Mouse (Mus musculus) left cerebral cortex, adult 18-20 months (tissue): ENCODE data around the gene Ppm1m. TPM values are rescaled to one million over a fixed set of nuclear protein-coding genes. Genes with fewer than 3 reads are reported as not detected.

Experiments used
- DNase-seq, 2 experiments: peaks; one replicate each; pipeline ENCODE4 v3.0.0; 2021 to 2022; ENCODE audit warnings: low spot score in 2 of 2, mixed read lengths in 1 of 2
- total RNA-seq, 2 experiments: library from RNA; stranded (reverse); gene quantifications; 2 replicates each; pipeline ENCODE4 v1.2.3; 2021

The Ppm1m gene
- total RNA-seq, 2 experiments from 2014 or later = 19.0 to 22.3 TPM

DNA sequence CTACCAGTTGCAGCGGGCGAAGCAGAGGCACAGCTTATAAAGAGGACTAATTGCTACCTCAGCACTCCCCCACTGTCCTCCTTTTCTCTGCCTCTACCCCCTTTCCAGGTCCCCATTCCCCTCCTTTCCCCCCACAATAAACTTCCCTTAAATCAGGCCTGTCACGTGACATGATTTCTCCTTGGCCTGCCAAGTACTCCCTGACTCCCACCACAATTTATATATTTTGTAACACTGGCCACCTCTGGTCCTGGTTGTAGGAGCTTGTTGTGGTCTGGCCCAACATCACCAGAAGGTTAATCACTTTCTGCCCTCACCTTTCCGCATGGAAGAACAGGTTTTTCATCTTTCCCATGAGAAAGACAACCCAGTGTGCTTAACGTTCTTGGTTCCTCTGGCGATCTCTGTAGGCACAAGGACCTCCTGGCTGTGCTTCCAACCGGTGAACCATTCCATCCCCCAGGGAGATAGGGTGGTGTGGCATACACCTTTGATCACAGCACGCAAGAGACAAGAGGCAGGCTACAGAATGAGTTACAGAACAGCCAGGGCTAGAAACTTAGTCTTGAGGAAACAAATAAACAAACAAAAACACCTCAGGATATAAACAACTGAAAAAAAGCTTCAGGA lies 21.5 kb upstream of the Ppm1m start:
- no peak for DNase-seq

DNA sequence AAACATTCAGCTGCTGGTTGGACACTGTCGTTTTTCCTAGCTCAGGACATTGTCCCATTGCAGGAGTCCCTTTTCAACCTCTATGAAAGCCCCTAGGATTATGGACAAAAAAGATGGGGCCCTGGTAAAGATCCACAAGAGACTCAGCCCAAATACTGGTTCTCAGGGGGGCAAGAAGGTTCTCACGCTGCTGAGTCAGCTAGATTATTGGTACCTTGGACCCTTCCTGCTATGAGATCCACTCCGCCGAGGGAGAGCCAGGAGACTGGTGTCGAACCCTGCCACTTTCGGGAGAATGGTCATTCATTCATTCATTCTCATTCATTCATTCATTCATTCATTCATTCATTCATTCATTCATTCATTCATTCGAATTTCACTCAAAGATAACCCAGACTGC lies 17.4 kb upstream of the Ppm1m start:
- no peak for DNase-seq

DNA sequence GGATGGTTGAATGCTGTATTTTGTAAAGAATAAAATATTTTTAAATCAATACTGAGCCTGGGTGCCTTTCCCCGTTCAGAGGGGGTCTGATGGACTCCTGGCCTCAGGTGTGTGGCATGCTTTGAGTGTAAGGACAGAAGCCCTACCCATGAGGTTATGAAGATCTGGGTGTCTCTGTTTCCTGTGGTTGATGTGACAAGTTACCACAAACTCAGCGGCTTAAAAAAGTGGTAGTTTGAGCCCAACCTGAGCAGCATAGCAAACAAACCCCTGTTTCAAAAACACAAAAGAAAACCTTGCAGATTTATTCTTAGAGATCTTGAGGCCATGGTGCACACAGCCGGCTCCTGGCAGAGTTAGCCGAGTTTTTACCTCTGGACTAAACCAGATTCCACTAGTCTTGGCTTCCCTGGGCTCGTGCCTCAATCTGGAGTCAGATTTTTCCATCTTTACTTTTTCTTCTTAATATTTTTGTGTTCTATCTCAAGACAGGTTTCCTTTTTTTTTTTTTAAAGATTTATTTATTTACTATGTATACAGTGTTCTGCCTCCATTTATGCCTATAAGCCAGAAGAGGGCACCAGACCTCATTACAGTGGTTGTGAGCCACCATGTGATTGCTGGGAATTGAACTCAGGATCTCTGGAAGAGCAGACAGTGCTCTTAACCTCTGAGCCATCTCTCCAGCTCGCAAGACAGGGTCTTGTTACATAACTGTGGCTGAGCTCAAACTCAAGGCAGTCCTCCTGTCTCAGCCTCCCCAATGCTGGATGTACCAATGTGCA lies 16.0 kb upstream of the Ppm1m start:
- DNase-seq = no peak

DNA sequence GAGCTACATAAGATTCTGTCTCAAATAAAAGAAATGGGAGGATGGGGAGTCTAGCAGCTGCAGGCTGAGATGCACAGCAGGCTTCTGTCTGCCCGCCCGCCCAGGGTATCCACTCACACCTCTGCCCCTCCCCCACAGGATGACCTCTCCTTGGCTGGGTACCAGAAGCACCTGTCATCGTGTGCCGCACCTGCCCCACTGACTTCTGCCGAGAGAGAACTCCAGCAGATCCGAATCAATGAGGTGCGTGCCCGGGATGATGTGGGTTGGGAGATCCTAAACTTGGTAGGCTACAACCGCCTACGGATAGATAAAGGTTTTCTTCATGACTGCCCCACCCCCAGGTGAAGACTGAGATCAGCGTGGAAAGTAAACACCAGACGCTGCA lies 13.0 kb upstream of the Ppm1m start:
- no peak for DNase-seq

DNA sequence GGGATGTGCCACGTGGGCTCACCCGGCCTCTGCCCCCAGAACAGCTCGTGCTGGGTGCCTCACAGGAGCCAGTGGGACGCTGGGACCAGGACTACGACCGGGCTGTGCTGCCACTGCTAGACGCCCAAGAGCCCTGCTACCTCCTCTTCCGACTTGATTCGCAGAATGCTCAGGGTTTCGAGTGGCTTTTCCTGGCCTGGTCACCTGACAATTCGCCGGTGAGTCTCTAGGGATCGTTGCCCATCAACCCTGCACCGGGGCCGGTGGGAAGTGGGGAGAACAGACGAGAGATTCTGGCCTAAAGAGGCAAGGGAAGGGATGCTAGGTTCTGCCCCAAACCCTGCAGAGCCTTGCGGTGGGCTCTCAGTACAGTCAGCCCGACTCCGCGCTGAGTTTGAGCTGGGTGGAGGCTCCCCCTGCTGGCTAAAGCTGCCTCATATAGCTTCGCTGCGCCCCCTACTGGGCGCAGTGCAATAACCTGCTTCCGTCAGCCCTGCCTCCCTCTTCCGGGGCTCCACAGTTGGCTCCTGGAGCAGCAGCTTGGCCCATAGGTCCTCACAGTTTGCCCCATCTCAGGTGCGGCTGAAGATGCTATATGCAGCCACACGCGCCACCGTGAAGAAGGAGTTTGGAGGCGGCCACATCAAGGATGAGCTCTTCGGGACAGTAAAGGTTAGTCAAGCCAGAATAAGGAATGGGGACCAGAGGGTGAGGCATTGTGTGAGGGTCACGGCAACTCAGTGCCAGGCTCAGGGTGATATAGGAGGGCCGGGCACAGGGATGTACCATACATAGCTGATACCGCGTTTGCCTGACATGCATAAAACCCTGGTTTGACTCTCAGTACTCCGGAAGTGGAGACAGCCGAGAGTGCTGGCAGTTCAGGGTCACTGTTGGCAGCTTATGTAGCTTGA lies 12.4 kb upstream of the Ppm1m start:
- peak; percentile 81 to 85 for DNase-seq

DNA sequence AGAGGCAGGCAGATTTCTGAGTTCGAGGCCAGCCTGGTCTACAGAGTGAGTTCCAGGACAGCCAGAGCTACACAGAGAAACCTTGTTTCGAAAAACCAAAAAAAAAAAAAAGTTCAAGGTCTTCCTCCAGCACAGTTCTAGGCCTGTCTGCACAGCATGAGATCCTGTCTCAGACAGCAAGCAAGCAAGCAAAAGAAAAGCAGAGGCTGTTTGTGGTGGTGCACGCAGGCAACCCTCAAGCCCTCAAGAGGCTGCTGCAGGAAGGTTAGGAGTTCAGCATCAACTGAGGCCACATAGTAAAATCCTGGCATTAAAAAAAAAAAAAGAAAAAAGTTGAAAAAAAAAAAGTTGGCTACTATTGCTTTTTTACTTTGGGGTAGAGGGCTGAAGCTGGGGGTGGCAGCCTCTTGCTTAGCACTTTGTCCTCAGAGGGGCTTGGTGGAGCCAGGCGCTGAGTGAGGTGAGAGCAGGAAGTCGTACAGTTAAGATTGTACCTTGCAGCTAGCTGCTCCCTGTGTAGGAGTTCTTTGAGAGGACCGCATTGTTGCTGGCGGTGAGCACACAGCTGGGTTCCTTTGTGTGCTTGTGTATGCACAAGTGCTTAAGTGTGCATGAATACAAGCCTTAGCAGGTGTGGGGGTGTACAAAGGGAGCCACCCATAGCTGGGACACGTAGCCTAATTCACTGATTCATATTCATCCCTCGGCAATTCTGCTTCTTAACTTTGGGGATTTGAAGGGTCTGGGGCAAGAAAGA lies 11.5 kb upstream of the Ppm1m start:
- DNase-seq = no peak

DNA sequence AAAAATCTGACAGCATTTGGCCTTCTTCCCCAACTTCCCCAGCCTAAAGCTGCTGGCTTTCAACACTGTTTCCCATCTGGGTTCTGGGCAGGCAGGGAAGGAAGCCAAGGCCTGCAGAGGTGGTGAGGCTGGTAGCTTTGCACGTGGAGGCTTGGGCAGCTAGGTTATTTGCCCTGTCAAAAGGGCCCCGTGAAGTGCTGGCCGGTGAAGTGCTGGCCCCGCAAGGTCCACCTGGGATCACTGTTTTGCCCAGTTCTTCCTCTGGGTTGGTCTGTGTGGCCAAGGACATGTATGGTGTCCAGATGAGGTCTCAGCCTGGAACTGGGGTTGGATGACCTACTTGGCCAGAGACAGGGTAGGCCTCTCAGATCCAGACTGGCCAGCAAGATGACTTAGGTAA lies 10.4 kb upstream of the Ppm1m start:
- no peak for DNase-seq

DNA sequence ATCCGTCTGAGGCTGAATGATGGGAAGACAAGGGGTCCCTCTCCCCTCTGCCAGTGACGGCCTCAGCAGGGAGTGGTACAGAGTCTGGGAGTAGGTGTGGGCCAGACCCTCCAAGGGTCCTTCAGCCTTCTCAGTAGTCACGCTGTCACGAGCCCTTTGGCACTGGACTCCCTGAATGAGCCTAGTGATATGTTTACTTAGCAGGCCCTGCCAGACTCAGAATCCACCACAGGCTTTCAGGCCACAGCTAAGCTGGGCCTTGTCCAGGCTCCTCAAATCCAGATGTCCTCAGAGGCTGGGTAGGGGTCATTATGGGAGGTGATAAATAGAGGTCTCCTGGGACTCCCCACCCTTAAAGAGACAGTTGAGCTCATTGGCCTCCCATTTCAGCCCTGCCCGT lies 8.6 kb upstream of the Ppm1m start:
- DNase-seq = no peak

DNA sequence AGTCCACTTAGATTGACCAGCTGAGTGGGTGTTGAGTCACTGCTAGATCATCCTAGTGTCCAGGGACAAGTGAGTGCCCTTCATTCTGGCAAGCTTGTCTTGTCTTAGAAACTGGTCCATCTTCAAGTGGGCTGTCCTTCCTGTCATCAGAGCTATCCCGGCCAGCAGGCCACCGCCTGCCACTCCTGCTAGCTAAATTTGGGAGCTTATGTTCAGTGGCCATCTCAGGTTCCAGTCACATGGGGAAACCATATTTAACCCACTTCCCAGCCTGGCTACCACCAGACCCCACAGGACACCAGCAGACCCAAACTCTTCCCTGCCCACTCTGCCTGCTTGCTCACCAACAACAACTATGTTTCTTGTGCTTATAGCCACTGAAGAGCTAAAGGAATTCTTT lies 7.0 kb upstream of the Ppm1m start:
- no peak for DNase-seq

DNA sequence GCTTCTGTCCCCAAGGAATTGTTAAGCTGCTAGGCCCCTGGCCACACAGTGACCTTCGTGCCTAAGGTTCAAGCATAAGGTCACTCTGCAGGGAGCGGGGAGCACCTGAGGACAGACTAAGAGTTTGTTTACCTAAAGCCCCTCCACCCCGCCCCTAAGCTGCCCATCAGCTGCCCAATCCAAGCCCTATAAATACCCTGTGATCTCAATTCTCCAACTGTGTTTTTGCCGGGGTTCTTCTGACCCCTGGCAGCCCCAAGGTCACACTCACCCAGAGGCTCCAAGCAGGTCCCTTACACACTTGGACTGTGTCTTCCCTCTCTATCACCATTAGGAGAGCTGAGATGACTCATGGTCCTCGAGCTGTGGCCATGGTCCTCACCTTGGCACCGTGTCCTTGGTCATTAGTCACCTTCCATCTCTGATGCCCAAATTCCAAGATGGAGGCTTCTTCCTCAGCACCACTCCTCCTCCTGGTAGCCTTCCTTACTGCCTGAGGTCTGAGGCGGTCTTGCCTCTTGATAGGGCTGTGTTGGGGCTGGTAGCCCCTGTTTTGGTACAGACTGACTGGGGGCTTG lies 6.3 kb upstream of the Ppm1m start:
- DNase-seq = no peak

DNA sequence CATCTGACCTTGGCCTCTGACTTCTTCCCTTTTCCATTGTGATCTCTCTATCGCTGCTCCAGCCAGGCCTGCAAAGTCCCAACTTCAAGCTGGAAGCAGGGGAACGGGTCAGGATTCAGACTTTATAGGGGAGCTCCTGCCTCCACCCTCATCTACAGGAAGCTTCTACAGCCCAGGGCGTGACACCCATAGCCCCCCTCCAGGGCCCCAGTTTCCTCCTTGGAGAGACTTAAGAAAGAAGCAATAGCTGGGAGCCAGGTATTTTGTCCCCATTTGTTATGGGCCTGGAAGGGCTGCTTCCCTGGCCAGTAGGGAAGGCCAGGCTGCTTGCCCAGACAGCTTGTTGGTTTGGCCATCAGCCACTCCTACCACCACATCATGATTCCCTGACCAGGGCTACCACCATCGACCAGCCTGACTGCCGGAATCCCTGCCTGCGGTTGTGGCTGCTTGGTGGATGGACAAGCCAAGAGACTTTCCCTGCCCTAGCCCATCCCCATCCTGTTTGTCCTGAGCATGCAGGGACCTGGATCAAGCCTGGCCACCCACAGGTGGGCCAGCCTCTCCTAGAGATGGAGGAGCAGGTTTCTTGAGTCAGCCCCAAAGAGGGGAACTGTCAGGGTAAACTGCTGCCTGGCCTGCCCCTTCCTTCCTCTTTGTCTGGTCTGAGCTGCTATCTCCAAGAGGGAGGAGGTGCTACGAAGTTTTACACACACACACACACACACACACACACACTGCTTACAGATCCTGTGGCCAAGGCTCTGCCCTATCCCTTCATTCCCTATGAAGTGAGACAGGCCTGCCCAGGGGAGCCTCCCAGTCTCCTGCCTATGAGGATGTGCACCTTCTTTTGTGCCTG lies 4.7 kb upstream of the Ppm1m start:
- DNase-seq = no peak

DNA sequence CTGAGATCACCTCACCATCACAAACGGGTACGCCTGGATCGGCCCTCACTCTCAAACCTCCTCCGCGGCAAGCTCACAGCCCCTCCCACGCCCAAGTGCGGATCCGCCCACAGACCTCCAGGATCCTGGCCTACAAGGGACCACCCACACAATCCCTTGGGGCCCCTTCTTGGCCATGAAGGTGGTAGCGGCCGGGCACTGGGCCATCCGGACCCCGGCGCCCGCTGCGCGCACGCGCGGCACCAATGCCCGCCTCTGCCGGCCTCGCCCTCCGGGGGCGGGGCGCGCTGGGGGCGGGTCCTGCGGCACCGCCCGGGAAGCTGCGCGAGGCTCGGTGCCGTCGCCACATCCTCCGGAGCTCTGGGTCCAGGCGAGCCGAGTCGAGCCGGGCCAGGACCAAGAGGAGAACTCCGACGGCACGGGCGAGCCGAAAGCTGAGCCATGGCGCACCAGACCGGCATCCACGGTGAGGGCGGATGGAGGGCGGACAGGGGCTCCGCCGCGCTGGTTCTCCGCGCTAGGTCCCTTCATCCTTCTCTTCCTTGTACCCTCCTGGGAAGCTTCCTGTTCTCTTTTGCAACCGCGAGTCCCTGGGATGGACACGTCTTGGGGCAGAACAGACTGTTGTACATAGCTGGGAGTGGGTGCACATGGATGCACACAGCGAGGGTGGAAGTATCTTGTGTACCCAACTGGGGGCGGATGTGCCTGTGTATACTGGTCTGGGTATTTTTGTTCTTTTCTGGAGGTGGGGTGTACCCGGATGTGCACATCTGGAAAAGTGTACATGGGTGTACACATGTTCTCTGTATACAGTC lies 3.5 kb upstream of the Ppm1m start, which contains the start of gene Twf2:
TSS of gene Twf2 (plus strand) at position 290 of the 818 bp plus-strand sequence.
- DNase-seq = peak; percentile 81 to 91

DNA sequence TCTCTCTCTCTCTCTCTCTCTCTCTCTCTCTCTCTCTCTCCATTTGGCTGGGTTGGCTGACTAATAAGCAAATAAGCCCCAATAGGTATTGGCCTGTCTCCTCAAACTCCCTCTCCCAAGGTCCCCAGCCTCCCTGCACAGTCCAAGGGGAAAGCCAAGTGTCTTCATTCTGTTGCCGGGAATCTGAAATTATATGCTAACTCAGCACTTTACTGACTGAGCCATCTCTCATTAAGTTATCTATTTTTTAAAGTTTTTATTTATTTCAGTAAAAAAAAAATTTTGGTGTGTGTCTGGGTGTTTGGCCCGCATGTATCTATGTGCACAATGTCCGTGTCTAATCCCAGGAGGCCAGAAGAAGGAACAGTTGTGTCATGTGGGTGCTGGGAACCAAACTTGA lies 2.3 kb upstream of the Ppm1m start:
- DNase-seq = no peak

DNA sequence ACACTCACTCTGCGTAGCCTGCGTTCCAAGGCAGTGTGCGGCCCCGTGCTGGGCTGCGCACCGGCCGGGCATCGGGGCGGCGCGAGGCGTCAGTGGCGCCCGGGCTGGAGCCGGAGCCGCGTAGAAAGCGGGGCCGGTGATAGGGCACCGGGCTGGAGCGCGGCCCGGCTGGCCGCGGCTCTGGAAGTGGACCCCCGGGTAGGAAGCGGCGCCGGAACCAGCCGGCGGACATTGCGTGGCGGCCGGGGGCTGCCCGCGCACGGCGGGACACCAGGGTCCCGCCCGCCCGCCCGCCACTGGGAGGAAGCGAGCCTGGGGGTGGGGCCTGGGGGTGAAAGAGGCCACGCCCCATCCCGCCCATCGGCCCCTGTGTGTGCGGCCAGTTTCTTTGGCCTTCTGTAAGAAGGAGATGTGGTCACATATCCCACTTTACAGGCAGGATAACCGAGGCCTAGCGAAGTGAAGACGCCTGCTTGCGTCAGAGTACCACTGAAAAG lies 536 bp downstream of the Ppm1m start:
- DNase-seq = peak; percentile 42 to 48

DNA sequence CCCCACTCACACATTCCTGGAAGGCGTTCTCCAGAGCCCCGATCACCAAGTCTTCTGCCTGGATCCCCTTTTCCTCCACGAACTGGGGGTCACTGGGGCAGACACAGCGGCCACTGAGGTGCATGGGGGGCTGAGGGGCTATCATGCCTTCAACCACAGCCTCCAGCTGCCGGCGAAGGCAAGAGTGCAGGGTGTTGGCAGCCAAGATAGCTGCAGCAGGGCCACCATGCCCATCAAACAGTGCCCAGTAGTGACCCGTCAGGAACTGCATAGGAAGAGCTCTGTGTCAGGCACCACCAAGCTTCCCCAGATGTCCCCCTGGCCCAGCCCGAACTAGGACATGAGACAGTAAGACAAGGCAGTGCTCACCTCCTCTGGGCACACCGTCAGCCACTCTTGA lies 1.8 kb downstream of the Ppm1m start:
- no peak for DNase-seq

DNA sequence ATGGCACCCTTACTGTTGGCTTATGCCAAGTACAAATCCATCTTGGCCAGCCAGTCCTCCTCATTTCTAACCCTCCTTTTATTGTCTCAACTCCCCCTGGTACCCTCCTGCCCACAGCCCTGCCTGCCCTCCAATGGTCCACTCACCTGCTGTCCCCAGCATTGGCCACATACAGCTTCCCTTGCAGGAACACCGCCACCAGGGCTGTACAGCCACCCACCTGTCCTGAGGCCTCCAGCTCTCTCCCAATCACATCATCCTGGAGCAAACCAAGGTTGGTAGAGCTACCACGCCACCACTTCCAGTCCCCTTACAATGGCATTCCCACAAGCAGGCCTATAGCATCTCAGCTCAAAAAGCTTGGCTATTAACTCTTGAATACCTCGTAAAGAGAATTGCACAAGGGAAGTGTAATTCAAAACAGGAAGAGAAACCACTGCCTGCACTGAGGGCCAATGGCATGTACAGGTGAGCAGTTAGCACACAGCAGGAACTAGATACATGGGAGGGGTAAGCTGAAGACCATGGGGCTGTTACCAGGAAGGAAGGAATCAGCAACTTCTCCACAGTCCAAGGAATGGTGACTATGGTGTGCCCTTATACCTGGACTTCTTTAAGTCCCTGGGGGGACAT lies 2.3 kb downstream of the Ppm1m start:
- no peak for DNase-seq

DNA sequence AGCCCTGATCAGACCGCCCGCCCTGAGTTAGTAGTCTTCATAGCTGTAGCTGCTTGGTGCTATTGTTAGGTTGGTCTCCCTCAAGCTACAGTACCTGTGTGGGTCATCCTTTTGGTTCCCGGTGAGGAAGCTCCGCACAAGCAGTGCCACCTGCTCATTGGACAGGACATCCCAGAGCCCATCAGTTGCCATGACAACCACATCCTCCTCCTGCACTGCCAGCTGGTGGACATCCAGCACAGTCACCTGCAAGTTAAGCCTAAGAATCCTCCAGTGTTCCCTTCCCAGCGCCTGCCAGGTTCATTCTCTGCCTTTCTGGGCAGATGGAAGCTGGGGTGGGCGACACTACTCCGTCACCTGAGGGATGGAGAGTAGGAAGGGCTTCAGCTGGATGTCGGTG lies 3.9 kb downstream of the Ppm1m start:
- no peak for DNase-seq
